Mouse (Mus musculus): ENCODE measurements around the gene Slc7a5. TPM values are rescaled to one million over a fixed set of nuclear protein-coding genes. Genes with fewer than 3 reads are reported as not detected.

Slc7a5 gene
- polyA plus RNA-seq, 1 experiment from 2014 or later = 28.8 TPM

DNA sequence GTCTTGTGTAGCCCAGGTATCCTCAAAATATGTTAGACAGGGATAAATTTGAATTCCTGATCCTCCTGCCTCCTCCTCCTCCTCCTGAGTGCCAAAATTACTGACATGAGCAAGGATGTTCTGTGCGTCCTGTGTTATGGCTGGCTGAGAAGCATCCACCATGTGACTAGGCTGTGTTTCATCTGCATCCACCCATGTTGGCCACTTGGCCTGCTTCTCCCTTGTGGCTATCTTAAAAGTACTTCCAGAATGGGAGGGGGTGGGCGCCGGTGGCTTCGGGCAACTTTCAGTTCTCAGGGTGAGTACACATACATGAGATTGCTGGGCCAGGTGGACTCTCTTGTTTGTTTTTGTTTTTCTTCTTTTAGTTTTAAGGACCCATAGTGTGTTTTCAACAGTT, 11.7 kb upstream of the Slc7a5 start:
- Histone ChIP-seq H3K36me3 (ENCODE audit: insufficient read depth) (no peaks in the 10 kb centered on the region), H3K27me3 (ENCODE audit: insufficient read depth, low read length) (no peaks in the 10 kb centered on the region), H3K4me3 (ENCODE audit: low read depth, low read length) (no peak overlapping the region), H3K9me3 (ENCODE audit: low read depth, low read length) (no peaks in the 10 kb centered on the region), H3K4me2 (no peak overlapping the region), H3K4me1 (ENCODE audit: insufficient read depth) (peaks cover 13% of the 10 kb centered on the region), H3K27ac (ENCODE audit: low read depth) (no peak overlapping the region), H3K9ac (no peak overlapping the region)
- no peak for TF ChIP-seq CTCF (IDR thresholded peaks at IDR 0.05; ENCODE audit: low read depth)
- WGBS = 32% methylated on average over 4 of the region's 4 CpGs
- ATAC-seq (ENCODE audit: insufficient read depth) (no peak), DNase-seq (no peak)

DNA sequence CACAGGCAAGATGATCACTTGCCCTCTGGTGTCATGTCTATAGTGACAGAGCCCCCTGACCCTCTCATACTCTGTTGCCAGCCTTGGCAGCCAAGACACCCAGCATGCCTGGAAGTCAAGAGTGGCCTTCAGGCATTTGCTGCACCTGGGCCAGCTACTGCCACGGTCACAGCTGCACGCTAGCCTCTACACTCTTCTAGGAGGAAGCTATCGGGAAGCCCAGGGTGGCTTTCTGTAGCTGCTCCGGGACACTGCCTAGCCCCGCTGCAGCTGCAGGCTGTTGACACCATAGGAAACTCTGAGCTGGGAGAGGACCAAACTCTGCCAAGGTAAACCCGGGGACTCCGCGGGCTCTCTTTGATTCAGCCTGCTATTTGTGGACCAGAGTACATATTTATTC, 5.9 kb upstream of the Slc7a5 start:
- TF ChIP-seq CTCF (IDR thresholded peaks at IDR 0.05; ENCODE audit: low read depth) = no peak
- no peak overlapping the region for H3K27ac ChIP-seq (ENCODE audit: low read depth)
- DNase-seq (no peak), ATAC-seq (ENCODE audit: insufficient read depth) (no peak)
- WGBS = 69% methylated on average over 8 of the region's 8 CpGs
- no peaks in the 10 kb centered on the region for H3K4me1 ChIP-seq (ENCODE audit: insufficient read depth)
- H3K9ac ChIP-seq = no peak overlapping the region
- H3K36me3 ChIP-seq (ENCODE audit: insufficient read depth) = no peaks in the 10 kb centered on the region
- H3K27me3 ChIP-seq (ENCODE audit: insufficient read depth, low read length) = no peaks in the 10 kb centered on the region
- no peak overlapping the region for H3K4me2 ChIP-seq
- no peaks in the 10 kb centered on the region for H3K9me3 ChIP-seq (ENCODE audit: low read depth, low read length)
- H3K4me3 ChIP-seq (ENCODE audit: low read depth, low read length) = no peak overlapping the region

DNA sequence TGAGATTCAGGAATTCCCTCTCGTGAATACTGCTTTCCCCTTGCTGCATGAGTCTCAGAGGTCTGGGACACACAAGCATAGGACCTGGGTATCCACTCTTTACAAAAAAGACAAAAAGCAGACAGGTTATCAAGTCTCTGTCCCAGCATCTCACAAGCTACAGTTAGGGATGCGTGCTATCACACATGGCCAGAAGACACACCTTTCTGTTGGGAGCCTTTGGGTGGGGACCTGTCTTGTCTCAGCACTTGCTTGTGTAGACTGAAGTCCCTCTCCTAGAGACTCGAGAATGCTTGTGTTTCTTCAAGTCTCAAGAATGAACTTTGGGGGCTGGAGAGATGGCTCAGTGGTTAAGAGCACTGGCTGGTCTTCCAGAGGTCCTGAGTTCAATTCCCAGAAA, 5.3 kb upstream of the Slc7a5 start:
- no peak overlapping the region for H3K27ac ChIP-seq (ENCODE audit: low read depth)
- ATAC-seq (ENCODE audit: insufficient read depth) = no peak
- no peaks in the 10 kb centered on the region for H3K4me1 ChIP-seq (ENCODE audit: insufficient read depth)
- H3K9me3 ChIP-seq (ENCODE audit: low read depth, low read length) = no peaks in the 10 kb centered on the region
- no peak for DNase-seq
- H3K9ac ChIP-seq = no peak overlapping the region
- no peak overlapping the region for H3K4me2 ChIP-seq
- TF ChIP-seq CTCF (IDR thresholded peaks at IDR 0.05; ENCODE audit: low read depth) = no peak
- H3K27me3 ChIP-seq (ENCODE audit: insufficient read depth, low read length) = no peaks in the 10 kb centered on the region
- WGBS = 60% methylated on average over 3 of the region's 3 CpGs
- H3K36me3 ChIP-seq (ENCODE audit: insufficient read depth) = no peaks in the 10 kb centered on the region
- H3K4me3 ChIP-seq (ENCODE audit: low read depth, low read length) = no peak overlapping the region

DNA sequence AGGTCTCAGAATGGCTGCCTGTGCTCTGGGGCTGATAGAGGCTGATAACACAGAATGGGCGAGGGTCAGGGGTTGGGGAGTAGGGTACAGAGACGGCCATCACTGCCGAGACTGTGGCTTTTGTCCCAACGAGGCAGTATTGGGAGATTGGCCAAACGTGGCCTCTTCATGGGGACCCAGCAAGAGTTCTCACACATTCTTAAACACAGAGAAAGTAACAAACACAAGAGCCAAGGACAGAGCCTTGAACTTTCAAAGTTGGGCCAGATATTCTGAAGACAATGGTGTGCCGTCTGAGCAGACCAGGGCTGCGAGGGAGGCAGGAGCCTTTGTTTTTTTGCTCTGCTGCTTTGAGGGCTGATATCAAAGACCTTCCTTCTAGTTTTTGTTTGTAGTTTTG, 4.5 kb upstream of the Slc7a5 start:
- no peak overlapping the region for H3K4me3 ChIP-seq (ENCODE audit: low read depth, low read length)
- H3K36me3 ChIP-seq (ENCODE audit: insufficient read depth) = no peaks in the 10 kb centered on the region
- no peak overlapping the region for H3K9ac ChIP-seq
- no peaks in the 10 kb centered on the region for H3K27me3 ChIP-seq (ENCODE audit: insufficient read depth, low read length)
- WGBS = 65% methylated on average over 7 of the region's 7 CpGs
- no peaks in the 10 kb centered on the region for H3K4me1 ChIP-seq (ENCODE audit: insufficient read depth)
- H3K27ac ChIP-seq (ENCODE audit: low read depth) = no peak overlapping the region
- no peak for ATAC-seq (ENCODE audit: insufficient read depth)
- H3K9me3 ChIP-seq (ENCODE audit: low read depth, low read length) = no peaks in the 10 kb centered on the region
- TF ChIP-seq CTCF (IDR thresholded peaks at IDR 0.05; ENCODE audit: low read depth) = no peak
- DNase-seq = no peak
- H3K4me2 ChIP-seq = no peak overlapping the region

DNA sequence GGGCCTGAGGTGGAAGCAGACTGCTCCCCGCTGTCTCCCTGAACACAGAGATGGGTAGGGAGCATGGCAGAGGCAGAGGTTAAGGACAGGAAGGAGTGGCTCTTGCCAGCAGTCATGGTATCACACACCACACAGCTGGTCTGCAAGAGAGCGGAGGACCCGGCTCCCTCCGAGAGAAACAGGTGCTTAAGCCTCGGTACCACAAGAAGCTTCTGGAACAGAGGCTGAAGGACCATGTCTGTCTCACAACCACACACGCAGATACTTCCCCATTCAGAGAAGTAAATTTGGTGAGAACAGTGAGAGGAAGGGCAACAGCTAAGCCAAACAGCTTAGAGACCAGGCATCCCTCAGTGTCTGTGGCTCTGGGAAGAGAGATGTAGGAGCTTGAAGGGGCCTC, 3.9 kb upstream of the Slc7a5 start:
- Histone ChIP-seq H3K9ac (no peak overlapping the region), H3K9me3 (ENCODE audit: low read depth, low read length) (no peaks in the 10 kb centered on the region), H3K36me3 (ENCODE audit: insufficient read depth) (no peaks in the 10 kb centered on the region), H3K4me2 (no peak overlapping the region), H3K4me1 (ENCODE audit: insufficient read depth) (no peaks in the 10 kb centered on the region), H3K27me3 (ENCODE audit: insufficient read depth, low read length) (no peaks in the 10 kb centered on the region), H3K27ac (ENCODE audit: low read depth) (no peak overlapping the region), H3K4me3 (ENCODE audit: low read depth, low read length) (no peak overlapping the region)
- DNase-seq (no peak), ATAC-seq (ENCODE audit: insufficient read depth) (no peak)
- no peak for TF ChIP-seq CTCF (IDR thresholded peaks at IDR 0.05; ENCODE audit: low read depth)
- WGBS = 86% methylated on average over 6 of the region's 6 CpGs

DNA sequence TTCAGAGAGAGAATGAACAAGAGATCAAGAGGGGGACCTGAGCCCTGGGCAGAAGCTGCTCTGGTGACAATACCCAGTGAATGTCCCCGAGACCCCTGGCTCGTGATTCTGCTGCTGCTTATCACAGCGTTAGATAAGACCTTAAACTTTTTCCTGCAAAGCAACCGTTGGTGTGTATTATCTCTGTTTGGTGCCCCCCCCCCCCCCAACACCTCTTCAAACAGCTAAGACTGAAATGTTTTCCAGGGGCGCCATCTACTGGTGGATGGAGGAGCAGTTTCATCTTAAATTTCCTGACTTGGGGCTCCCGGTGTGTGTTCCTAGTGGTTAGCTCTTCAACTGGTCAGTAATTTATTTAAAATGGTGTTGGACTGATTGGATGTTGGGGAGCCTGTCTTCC, 2.2 kb upstream of the Slc7a5 start:
- 2% methylated on average over 6 of the region's 6 CpGs for WGBS

DNA sequence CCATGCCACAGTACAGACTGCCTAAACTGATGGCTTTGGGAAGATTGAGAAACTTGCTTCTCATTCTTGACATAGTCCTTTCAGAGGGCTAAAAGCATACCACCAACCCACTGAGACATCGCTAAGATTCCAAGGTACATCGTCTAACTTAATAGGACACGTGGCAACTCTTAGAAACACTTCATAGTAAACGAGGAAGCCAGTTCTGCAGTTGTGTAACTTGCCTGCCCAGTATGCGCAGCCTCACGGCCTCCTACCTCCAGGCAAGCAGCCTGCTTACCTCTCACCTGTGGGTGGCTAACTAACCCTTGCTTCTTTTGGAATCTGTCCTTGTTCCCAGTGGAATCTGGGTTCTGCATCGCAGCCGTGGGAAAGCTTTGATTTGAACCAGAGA, 1.7 kb upstream of the Slc7a5 start:
- Histone ChIP-seq H3K27me3 (ENCODE audit: insufficient read depth, low read length) (no peaks in the 10 kb centered on the region), H3K9ac (no peak overlapping the region), H3K9me3 (ENCODE audit: low read depth, low read length) (no peaks in the 10 kb centered on the region), H3K36me3 (ENCODE audit: insufficient read depth) (no peaks in the 10 kb centered on the region), H3K27ac (ENCODE audit: low read depth) (no peak overlapping the region), H3K4me3 (ENCODE audit: low read depth, low read length) (no peak overlapping the region), H3K4me1 (ENCODE audit: insufficient read depth) (peaks cover 9% of the 10 kb centered on the region; the same call in 1 of the 2 replicates), H3K4me2 (no peak overlapping the region)
- ATAC-seq (ENCODE audit: insufficient read depth) (no peak), DNase-seq (no peak)
- 47% methylated on average over 8 of the region's 8 CpGs for WGBS
- no peak for TF ChIP-seq CTCF (IDR thresholded peaks at IDR 0.05; ENCODE audit: low read depth)

More for the DNA sequence above, 2.2 kb upstream of the Slc7a5 start:
- Histone ChIP-seq H3K4me3 (ENCODE audit: low read depth, low read length) (no peak overlapping the region), H3K9me3 (ENCODE audit: low read depth, low read length) (no peaks in the 10 kb centered on the region), H3K4me2 (no peak overlapping the region), H3K36me3 (ENCODE audit: insufficient read depth) (no peaks in the 10 kb centered on the region), H3K27ac (ENCODE audit: low read depth) (no peak overlapping the region), H3K27me3 (ENCODE audit: insufficient read depth, low read length) (no peaks in the 10 kb centered on the region), H3K4me1 (ENCODE audit: insufficient read depth) (peaks cover 9% of the 10 kb centered on the region; the same call in 1 of the 2 replicates), H3K9ac (no peak overlapping the region)
- DNase-seq (peak; percentile 90), ATAC-seq (ENCODE audit: insufficient read depth) (no peak)
- peak; percentile 83 for TF ChIP-seq CTCF (IDR thresholded peaks at IDR 0.05; ENCODE audit: low read depth)
